Mouse (Mus musculus) CH12.LX (cell line): ENCODE measurements at regions not wholly inside any gene's neighbourhood (a gene's known extent, or its start where the extent isn't known, plus 50 kb on each side); places are given as distances from the start of the nearest gene placed in this dataset.
A peak's percentile ranks its signal among the peaks of the same experiment; 100 is the strongest.

Experiments
- DNase-seq: peaks from one replicate; pipeline ENCODE4 v3.0.0-alpha.2; 2013; ENCODE audit errors: extremely low read depth
- H3K27ac ChIP-seq: 2 replicates; pipeline ENCODE4 v1.5.1; 2012; ENCODE audit warnings: low read depth, mild to moderate bottlenecking, control low read depth, moderate library complexity; ENCODE audit not compliant: insufficient read depth
- H3K27me3 ChIP-seq: replicated peaks from 2 replicates; pipeline ENCODE3; 2012; ENCODE audit warnings: inconsistent platforms
- H3K36me3 ChIP-seq, 2 experiments: replicated peaks in 1 of 2; 2 replicates each; pipeline versions ENCODE3 to v1.6.1; 2012; ENCODE audit warnings: inconsistent platforms in 1 of 2, low read length in 1 of 2, mild to moderate bottlenecking in 1 of 2, mixed read lengths in 1 of 2, moderate library complexity in 1 of 2; ENCODE audit not compliant: control insufficient read depth in 1 of 2, insufficient read depth in 1 of 2
- H3K4me1 ChIP-seq, 2 experiments: 2 replicates each; pipeline ENCODE4 v1.6.1; 2012; ENCODE audit warnings: inconsistent platforms in 1 of 2, moderate library complexity in 1 of 2; ENCODE audit not compliant: insufficient read depth in 2 of 2, control insufficient read depth in 1 of 2
- H3K4me2 ChIP-seq: 2 replicates; pipeline ENCODE4 v1.6.1; 2012; ENCODE audit warnings: low read depth, mild to moderate bottlenecking, control low read depth; ENCODE audit not compliant: poor library complexity, insufficient read depth, severe bottlenecking
- H3K4me3 ChIP-seq, 3 experiments: fragments of 150-350 bp in 1 of 3; sonication (generic) in 1 of 3; replicated peaks in 1 of 3; 2 replicates each; pipeline versions ENCODE3 to v1.5.1; 2011 to 2012; ENCODE audit warnings: low read depth in 2 of 3, low read length in 2 of 3, mild to moderate bottlenecking in 2 of 3, moderate library complexity in 2 of 3, control low read depth in 1 of 3, improper control_type of control experiment in 1 of 3, inconsistent platforms in 1 of 3, mixed read lengths in 1 of 3; ENCODE audit not compliant: poor library complexity in 1 of 3
- H3K79me2 ChIP-seq: replicated peaks from 2 replicates; pipeline ENCODE4 v1.6.1; 2012; ENCODE audit warnings: mild to moderate bottlenecking, moderate library complexity; ENCODE audit not compliant: control insufficient read depth, poor library complexity, insufficient read depth, severe bottlenecking; ENCODE audit errors: extremely low read depth
- H3K9ac ChIP-seq: 2 replicates; pipeline ENCODE4 v1.6.1; 2012; ENCODE audit warnings: low read depth, mild to moderate bottlenecking, control low read depth, moderate library complexity; ENCODE audit not compliant: insufficient read depth
- H3K9me3 ChIP-seq: replicated peaks from 2 replicates; pipeline ENCODE3; 2012; ENCODE audit warnings: low read length, inconsistent platforms, mixed read lengths
- BHLHE40 ChIP-seq: IDR thresholded peaks from 2 replicates; pipeline ENCODE4 v1.6.1; 2011; ENCODE audit warnings: mild to moderate bottlenecking, low read depth, low read length, improper control_type of control experiment
- CHD2 ChIP-seq: IDR thresholded peaks from 2 replicates; pipeline ENCODE4 v1.6.1; 2011; ENCODE audit warnings: low read length, improper control_type of control experiment
- E2F4 ChIP-seq: IDR thresholded peaks from 2 replicates; pipeline ENCODE4 v1.6.1; 2011; ENCODE audit warnings: low read depth, low read length, improper control_type of control experiment; ENCODE audit not compliant: insufficient replicate concordance
- ETS1 ChIP-seq: conservative IDR thresholded peaks from 2 replicates; pipeline ENCODE4 v1.6.1; 2012; ENCODE audit warnings: low read depth, mild to moderate bottlenecking, inconsistent platforms, low read length, improper control_type of control experiment, moderate library complexity
- IRF4 ChIP-seq: IDR thresholded peaks from 2 replicates; pipeline ENCODE4 v1.6.1; 2014; ENCODE audit warnings: low read depth, mild to moderate bottlenecking, inconsistent platforms, low read length, improper control_type of control experiment
- KAT2A ChIP-seq: IDR thresholded peaks from 2 replicates; pipeline ENCODE4 v1.6.1; 2012; ENCODE audit warnings: low read length, improper control_type of control experiment, inconsistent platforms; ENCODE audit not compliant: insufficient replicate concordance
- MAFK ChIP-seq: IDR thresholded peaks from 2 replicates; pipeline ENCODE4 v1.6.1; 2011; ENCODE audit warnings: low read length, improper control_type of control experiment; ENCODE audit not compliant: insufficient replicate concordance
- MAZ ChIP-seq: IDR thresholded peaks from 2 replicates; pipeline ENCODE4 v1.6.1; 2012; ENCODE audit warnings: low read depth, mild to moderate bottlenecking, inconsistent platforms, low read length, improper control_type of control experiment, moderate library complexity
- MEF2A ChIP-seq: IDR thresholded peaks from 2 replicates; pipeline ENCODE4 v1.6.1; 2014; ENCODE audit warnings: low read depth, mild to moderate bottlenecking, inconsistent platforms, low read length, improper control_type of control experiment, borderline replicate concordance
- MXI1 ChIP-seq: IDR thresholded peaks from 2 replicates; pipeline ENCODE4 v1.6.1; 2011; ENCODE audit warnings: mild to moderate bottlenecking, low read depth, low read length, improper control_type of control experiment
- MYC ChIP-seq: IDR thresholded peaks from 2 replicates; pipeline ENCODE4 v1.6.1; 2011; ENCODE audit warnings: low read depth, mild to moderate bottlenecking, improper control_type of control experiment, low read length
- PAX5 ChIP-seq: IDR thresholded peaks from 2 replicates; pipeline ENCODE4 v1.6.1; 2012; ENCODE audit warnings: low read length, inconsistent platforms, mixed read lengths
- POLR2AphosphoS2 ChIP-seq: IDR thresholded peaks from 2 replicates; pipeline ENCODE4 v1.6.1; 2011; ENCODE audit warnings: low read depth, low read length, improper control_type of control experiment
- SIN3A ChIP-seq: IDR thresholded peaks from 2 replicates; pipeline ENCODE4 v1.6.1; 2012; ENCODE audit warnings: low read length, improper control_type of control experiment, inconsistent platforms
- TCF12 ChIP-seq: IDR thresholded peaks from 2 replicates; pipeline ENCODE4 v1.6.1; 2014; ENCODE audit warnings: low read depth, mild to moderate bottlenecking, inconsistent platforms, low read length, improper control_type of control experiment
- USF1 ChIP-seq: IDR thresholded peaks from 2 replicates; pipeline ENCODE4 v1.6.1; 2014; ENCODE audit warnings: low read depth, mild to moderate bottlenecking, inconsistent platforms, low read length, improper control_type of control experiment
- USF2 ChIP-seq: conservative IDR thresholded peaks from 2 replicates; pipeline ENCODE4 v1.6.1; 2011; ENCODE audit warnings: low read depth, low read length, improper control_type of control experiment
- ZNF384 ChIP-seq: IDR thresholded peaks from 2 replicates; pipeline ENCODE4 v1.6.1; 2012; ENCODE audit warnings: low read depth, low read length, improper control_type of control experiment, inconsistent platforms
- dilution Hi-C: fragments of 300-500 bp; cut with MboI; formaldehyde crosslinking; loops from 2 replicates; pipeline ENCODE4 v1.14.3; 2020; ENCODE audit warnings: low sequenced_read_pairs; ENCODE audit not compliant: extremely low pct_unique_long_range_greater_than_20kb, extremely low pct_ligation_motif_present
- in situ Hi-C: fragments of 300-500 bp; cut with MboI; formaldehyde crosslinking; loops from 3 replicates; pipeline ENCODE4 v1.14.3; 2019; ENCODE audit warnings: low sequenced_read_pairs, low pct_ligation_motif_present, low pct_unique_long_range_greater_than_20kb, mixed read lengths

DNA sequence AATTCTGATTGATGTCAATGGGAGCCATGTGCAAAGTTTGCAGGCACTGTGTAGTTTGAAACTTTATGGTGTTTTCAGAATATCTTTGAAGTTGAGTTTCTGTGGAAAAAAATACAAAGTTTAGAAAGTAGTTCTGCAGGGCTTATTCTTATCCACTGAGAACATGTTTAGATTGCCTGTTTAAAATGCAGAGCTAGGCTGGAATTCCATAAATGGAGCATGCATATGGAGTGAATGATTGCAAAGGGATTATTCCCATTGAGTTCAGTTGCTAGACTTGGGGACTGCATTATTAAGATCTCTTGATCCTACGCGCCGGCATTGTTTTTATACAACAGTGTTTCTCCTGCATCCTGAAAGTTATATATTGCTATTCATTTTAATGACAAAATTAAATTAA, 397.8 kb upstream of the Gm21833 start:
- no peak for TF ChIP-seq MXI1
- no peak for TF ChIP-seq TCF12
- TF ChIP-seq CHD2: no peak
- TF ChIP-seq IRF4: no peak
- no peak for TF ChIP-seq POLR2AphosphoS2
- TF ChIP-seq BHLHE40: no peak
- TF ChIP-seq PAX5: no peak
- no peak for TF ChIP-seq ETS1
- no peak for TF ChIP-seq ZNF384
- no peak for TF ChIP-seq MYC
- TF ChIP-seq MEF2A: no peak
- TF ChIP-seq KAT2A: no peak
- no peak for TF ChIP-seq E2F4
- no peak for TF ChIP-seq MAZ
- TF ChIP-seq USF2: no peak
- TF ChIP-seq, all 38 proteins: peak for 0
- H3K9me3 ChIP-seq: peaks cover 28% of the 10 kb centered on the region
- no peak for DNase-seq
- dilution Hi-C loops (no loop called here), in situ Hi-C loops (no loop called here)
- H3K4me2 ChIP-seq: no peak overlapping the region
- no peaks in the 10 kb centered on the region for H3K27me3 ChIP-seq
- no peak overlapping the region for H3K9ac ChIP-seq
- no peaks in the 10 kb centered on the region for H3K36me3 ChIP-seq
- no peaks in the 10 kb centered on the region for H3K79me2 ChIP-seq
- no peak overlapping the region for H3K27ac ChIP-seq
- no peaks in the 10 kb centered on the region for H3K4me1 ChIP-seq
- no peak overlapping the region for H3K4me3 ChIP-seq

DNA sequence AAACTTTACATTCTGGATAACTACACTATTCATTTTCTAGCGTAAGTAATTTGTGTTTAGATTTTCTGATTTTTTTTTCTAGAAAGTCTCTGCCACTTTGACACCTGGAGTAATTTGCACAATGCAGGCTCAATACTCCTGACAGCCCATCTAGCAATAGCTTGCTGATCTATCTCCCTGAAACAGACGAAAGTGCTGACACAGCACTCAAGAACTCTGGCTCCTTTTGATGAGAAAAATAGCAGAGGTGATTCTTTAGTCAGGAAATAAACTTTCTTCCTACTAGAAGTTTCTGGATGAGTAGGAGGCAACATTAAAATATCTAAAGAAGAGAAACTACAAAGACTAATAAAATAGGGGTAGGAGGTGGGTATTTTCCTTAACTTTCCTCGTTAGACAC, 397.1 kb upstream of the Gm21833 start:
- no peak overlapping the region for H3K4me3 ChIP-seq
- no peaks in the 10 kb centered on the region for H3K79me2 ChIP-seq
- DNase-seq: no peak
- dilution Hi-C loops (no loop called here), in situ Hi-C loops (no loop called here)
- no peak overlapping the region for H3K27ac ChIP-seq
- no peak for TF ChIP-seq SIN3A
- no peak for TF ChIP-seq USF1
- peak; percentile 82 for TF ChIP-seq MAFK
- H3K27me3 ChIP-seq: no peaks in the 10 kb centered on the region
- no peaks in the 10 kb centered on the region for H3K36me3 ChIP-seq
- no peak overlapping the region for H3K4me2 ChIP-seq
- H3K9ac ChIP-seq: no peak overlapping the region
- no peaks in the 10 kb centered on the region for H3K4me1 ChIP-seq
- peaks cover 34% of the 10 kb centered on the region for H3K9me3 ChIP-seq
